28 mouse cellular contexts compared by ENCODE assay signal in the genomic region with DNA sequence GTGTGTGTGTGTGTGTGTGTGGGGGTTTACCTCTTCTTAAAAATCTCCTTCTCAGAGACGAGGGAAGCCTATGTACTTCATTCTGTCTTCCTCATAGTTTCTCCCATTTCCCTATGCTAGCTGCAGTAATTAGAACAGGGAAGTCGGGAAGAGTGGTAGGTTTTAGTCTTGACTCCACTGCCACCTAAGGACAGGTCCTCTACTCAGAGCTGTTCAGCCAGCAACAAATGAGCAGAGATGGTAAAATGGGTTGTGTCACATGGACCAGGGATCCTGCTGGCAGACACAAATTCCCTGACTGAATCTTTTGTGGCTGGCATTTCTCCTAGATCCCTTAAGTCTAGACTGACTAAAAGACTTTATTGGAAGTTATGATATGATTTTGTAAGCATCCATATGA.
DNase-seq lines count a peak whose midpoint lies in the region; ATAC-seq and TF ChIP-seq lines count a peak whose summit lies in the region.
"Had no signal": no experiment of that assay in that cellular context is flagged by ENCODE, and none has a peak within 500 bp of the region (broad histone marks: within the 10 kb centered on the region; RNA-seq: fewer than 3 reads in every experiment).

No protein-coding gene starts in this region.

- no peaks in the 10 kb centered on the region for H3K36me3 ChIP-seq in kidney, postnatal 0 days (ENCODE audit: insufficient read depth, low read length)
- H3K36me3 ChIP-seq: embryonic facial prominence, embryonic 10.5 days; embryonic facial prominence, embryonic 13.5 days; heart, embryonic 12.5 days; heart, embryonic 15.5 days; hindbrain, embryonic 10.5 days; hindbrain, embryonic 13.5 days had no signal

- H3K4me1 ChIP-seq in cerebellum, adult 2 months (ENCODE audit: control insufficient read depth, insufficient read depth, low read length): peaks cover 2% of the 10 kb centered on the region; the same call in 1 of the 2 replicates
- H3K4me1 ChIP-seq in kidney, postnatal 0 days (replicated peaks; ENCODE audit: insufficient read depth, low read length): no peaks in the 10 kb centered on the region
- H3K4me1 ChIP-seq: embryonic facial prominence, embryonic 10.5 days; forebrain, embryonic 13.5 days; heart, embryonic 12.5 days; heart, embryonic 15.5 days; hindbrain, embryonic 10.5 days; hindbrain, embryonic 13.5 days had no signal

- H3K27ac ChIP-seq in cerebellum, adult 2 months (ENCODE audit: insufficient read depth, low read length): no peak overlapping the region
- no peak overlapping the region for H3K27ac ChIP-seq in kidney, postnatal 0 days
- H3K27ac ChIP-seq: embryonic facial prominence, embryonic 10.5 days; embryonic facial prominence, embryonic 13.5 days; forebrain, embryonic 13.5 days; heart, embryonic 15.5 days; hindbrain, embryonic 10.5 days; hindbrain, embryonic 13.5 days had no signal

- TF ChIP-seq POLR2A in cerebellum, adult 2 months (IDR thresholded peaks at IDR 0.05; ENCODE audit: borderline replicate concordance, insufficient read depth, low read length): no peak

- no peak overlapping the region for H3K4me2 ChIP-seq in kidney, postnatal 0 days (ENCODE audit: low read length)
- H3K4me2 ChIP-seq: embryonic facial prominence, embryonic 13.5 days; forebrain, embryonic 13.5 days; heart, embryonic 12.5 days; heart, embryonic 15.5 days; hindbrain, embryonic 13.5 days had no signal

- DNase-seq in cerebellum, postnatal 10 days: peak; percentile 21 to 26
- no peak for DNase-seq in cerebellum, adult 2 months
- DNase-seq in kidney, adult 11 months: peak; percentile 7
- DNase-seq in kidney, postnatal 10 days: no peak
- DNase-seq in kidney, postnatal 0 days (ENCODE audit: low spot score): no peak
- no peak for DNase-seq in kidney, postnatal 25 days
- DNase-seq in brain, adult 2 months (ENCODE audit: low read depth, low spot score): peak; percentile 12
- DNase-seq: adrenal gland, postnatal 10 days; adrenal gland, postnatal 36 days; cerebellum, adult 11 months; cerebellum, adult 8-10 months; cerebellum, postnatal 36 days; embryo, embryonic 11 days; gastrocnemius, postnatal 25 days; heart, adult 18-20 months; heart, postnatal 10 days; heart, postnatal 36 days had no signal

- no peaks in the 10 kb centered on the region for H3K9me3 ChIP-seq in kidney, postnatal 0 days (replicated peaks; ENCODE audit: low read length)
- H3K9me3 ChIP-seq: embryonic facial prominence, embryonic 10.5 days; embryonic facial prominence, embryonic 13.5 days; forebrain, embryonic 13.5 days; heart, embryonic 12.5 days; heart, embryonic 15.5 days; hindbrain, embryonic 10.5 days; hindbrain, embryonic 13.5 days had no signal

- 75% methylated on average over 2 of the region's 2 CpGs for WGBS in cerebellum, adult 2 months
- WGBS in kidney, postnatal 0 days: 71% methylated on average over 2 of the region's 2 CpGs

- H3K9ac ChIP-seq in kidney, postnatal 0 days (ENCODE audit: low read depth, low read length): no peak overlapping the region
- H3K9ac ChIP-seq: embryonic facial prominence, embryonic 13.5 days; forebrain, embryonic 13.5 days; heart, embryonic 12.5 days; heart, embryonic 15.5 days; hindbrain, embryonic 13.5 days had no signal

- H3K4me3 ChIP-seq in cerebellum, adult 2 months (replicated peaks; ENCODE audit: insufficient read depth, low read depth, low read length): no peak overlapping the region
- no peak overlapping the region for H3K4me3 ChIP-seq in kidney, postnatal 0 days (replicated peaks; ENCODE audit: low read depth, low read length)
- H3K4me3 ChIP-seq: embryonic facial prominence, embryonic 10.5 days; embryonic facial prominence, embryonic 13.5 days; erythroblast, embryonic 14.5 days; forebrain, embryonic 13.5 days; heart, embryonic 12.5 days; heart, embryonic 15.5 days; hindbrain, embryonic 10.5 days; hindbrain, embryonic 13.5 days had no signal

- ATAC-seq in kidney, postnatal 0 days (replicated peaks; ENCODE audit: low FRiP score, low read depth): no peak
- no peak for ATAC-seq in activated CD4-positive, CD25-positive, alpha-beta regulatory T cell, adult 4 months
- ATAC-seq: forebrain, embryonic 13.5 days; forebrain, embryonic 16.5 days; hindbrain, embryonic 16.5 days had no signal

- no peak for TF ChIP-seq CTCF in cerebellum, adult 2 months (IDR thresholded peaks at IDR 0.05; ENCODE audit: borderline replicate concordance, insufficient read depth, low read depth, low read length)
- peak; percentile 31; the same call in 1 of the 2 replicates for TF ChIP-seq CTCF in kidney, postnatal 0 days (IDR thresholded peaks at IDR 0.05; ENCODE audit: low read depth)

- no peaks in the 10 kb centered on the region for H3K27me3 ChIP-seq in cerebellum, adult 2 months (ENCODE audit: control insufficient read depth, insufficient read depth, low read length)
- H3K27me3 ChIP-seq in kidney, postnatal 0 days (ENCODE audit: insufficient read depth, low read length): no peaks in the 10 kb centered on the region
- H3K27me3 ChIP-seq: forebrain, embryonic 13.5 days; heart, embryonic 12.5 days; heart, embryonic 15.5 days; hindbrain, embryonic 13.5 days had no signal

Comparison
In these comparisons a context has a peak if more than half of its experiments do, and no peak if none do; other contexts are left out.
1. DNase-seq: peak in cerebellum, postnatal 10 days (2 of 2), kidney, adult 11 months (single experiment) and brain, adult 2 months (single experiment); none in cerebellum, adult 2 months (0 of 2), kidney, postnatal 10 days (single experiment), kidney, postnatal 0 days (single experiment) and kidney, postnatal 25 days (0 of 2).